In the genomic region with DNA sequence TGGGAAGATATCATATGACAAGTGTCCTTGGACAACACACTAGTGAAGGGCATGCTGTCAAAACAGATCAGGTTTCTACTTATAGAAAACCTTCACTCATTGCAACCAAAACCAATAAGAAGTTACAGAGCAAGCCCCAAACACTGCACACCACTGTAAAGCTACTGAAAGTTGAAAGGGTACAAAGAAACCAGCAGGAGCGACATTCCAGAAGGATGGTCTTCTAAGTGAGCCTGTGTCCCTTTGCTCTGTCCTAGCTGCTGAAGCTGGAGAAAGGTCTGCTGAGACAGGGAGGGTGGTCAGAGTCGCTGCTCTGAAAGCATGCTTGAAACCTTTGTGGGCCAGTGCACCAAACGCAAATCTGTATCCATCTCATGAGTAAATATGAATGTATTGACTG, we compare ENCODE assay signal across 21 mouse cellular contexts.
DNase-seq lines count a peak whose midpoint lies in the region; ATAC-seq and TF ChIP-seq lines count a peak whose summit lies in the region.
"Had no signal": no experiment of that assay in that cellular context is flagged by ENCODE, and none has a peak within 500 bp of the region (broad histone marks: within the 10 kb centered on the region; RNA-seq: fewer than 3 reads in every experiment).

No protein-coding gene starts in this region.

- TF ChIP-seq CTCF in kidney, adult 2 months (conservative IDR thresholded peaks at IDR 0.05; ENCODE audit: insufficient read depth, insufficient read length, low read depth, low read length), result no peak

- no peaks in the 10 kb centered on the region for H3K9me3 ChIP-seq in kidney, embryonic 14.5 days (ENCODE audit: control insufficient read depth, low read length)
- H3K9me3 ChIP-seq in kidney, embryonic 15.5 days (replicated peaks), result no peaks in the 10 kb centered on the region
- H3K9me3 ChIP-seq in kidney, embryonic 16.5 days (ENCODE audit: low read length), result no peaks in the 10 kb centered on the region
- H3K9me3 ChIP-seq: G1E had no signal

- H3K9ac ChIP-seq in kidney, embryonic 14.5 days (ENCODE audit: low read depth, low read length), result no peak overlapping the region
- H3K9ac ChIP-seq in kidney, embryonic 15.5 days, result no peak overlapping the region
- H3K9ac ChIP-seq in kidney, embryonic 16.5 days (replicated peaks; ENCODE audit: low read length), result no peak overlapping the region

- no peaks in the 10 kb centered on the region for H3K27me3 ChIP-seq in kidney, embryonic 14.5 days (ENCODE audit: control insufficient read depth, insufficient read depth, low read length)
- H3K27me3 ChIP-seq in kidney, adult 2 months (replicated peaks; ENCODE audit: control insufficient read depth, insufficient read depth, low read length), result no peaks in the 10 kb centered on the region
- H3K27me3 ChIP-seq in kidney, embryonic 15.5 days, result no peaks in the 10 kb centered on the region
- no peaks in the 10 kb centered on the region for H3K27me3 ChIP-seq in kidney, embryonic 16.5 days (ENCODE audit: insufficient read depth, low read length)
- H3K27me3 ChIP-seq: CH12.LX, Patski had no signal

- ATAC-seq in kidney, embryonic 14.5 days (ENCODE audit: low FRiP score, low TSS enrichment), result peak; percentile 24; the same call in 1 of the 2 replicates
- peak; percentile 52; the same call in 1 of the 2 replicates for ATAC-seq in kidney, embryonic 15.5 days (replicated peaks; ENCODE audit: low FRiP score)
- ATAC-seq in kidney, embryonic 16.5 days (ENCODE audit: low FRiP score, low TSS enrichment), result peak; percentile 65; the same call in 1 of the 2 replicates
- ATAC-seq: activated CD4-positive, CD25-positive, alpha-beta regulatory T cell, adult 4 months; CD4-positive, CD25-positive, alpha-beta regulatory T cell, adult 4 months; Patski had no signal

- 55% methylated on average over 3 of the region's 3 CpGs for WGBS in kidney, embryonic 14.5 days
- 61% methylated on average over 3 of the region's 3 CpGs for WGBS in kidney, adult 2 months
- 62% methylated on average over 3 of the region's 3 CpGs for WGBS in kidney, embryonic 15.5 days
- 45% methylated on average over 3 of the region's 3 CpGs for WGBS in kidney, embryonic 16.5 days

- H3K36me3 ChIP-seq in kidney, embryonic 14.5 days (ENCODE audit: control insufficient read depth, insufficient read depth, low read length), result no peaks in the 10 kb centered on the region
- H3K36me3 ChIP-seq in kidney, adult 2 months (ENCODE audit: control insufficient read depth, insufficient read depth, low read length), result no peaks in the 10 kb centered on the region
- H3K36me3 ChIP-seq in kidney, embryonic 15.5 days, result no peaks in the 10 kb centered on the region
- H3K36me3 ChIP-seq in kidney, embryonic 16.5 days (ENCODE audit: insufficient read depth, low read length), result no peaks in the 10 kb centered on the region
- H3K36me3 ChIP-seq: G1E had no signal

- DNase-seq in kidney, adult 2 months, result no peak
- DNase-seq in kidney, postnatal 25 days, result no peak
- no peak for DNase-seq in kidney, postnatal 36 days
- DNase-seq: adrenal gland, adult 2 months; adrenal gland, adult 8-10 months; adrenal gland, postnatal 10 days; adrenal gland, postnatal 14 days; adrenal gland, postnatal 25 days; adrenal gland, postnatal 36 days; B cell, adult 2 months; cerebellum, adult 11 months; cerebellum, adult 11-12 months; cerebellum, adult 18-20 months had no signal

- no peak overlapping the region for H3K4me2 ChIP-seq in kidney, embryonic 14.5 days (replicated peaks; ENCODE audit: low read depth, low read length)
- H3K4me2 ChIP-seq in kidney, embryonic 15.5 days, result no peak overlapping the region
- H3K4me2 ChIP-seq in kidney, embryonic 16.5 days (replicated peaks; ENCODE audit: low read depth, low read length), result no peak overlapping the region

- H3K4me1 ChIP-seq in kidney, embryonic 14.5 days (ENCODE audit: control insufficient read depth, insufficient read depth, low read length), result no peaks in the 10 kb centered on the region
- H3K4me1 ChIP-seq in kidney, adult 2 months (ENCODE audit: control insufficient read depth, insufficient read depth, low read length), result no peaks in the 10 kb centered on the region
- H3K4me1 ChIP-seq in kidney, embryonic 15.5 days, result no peaks in the 10 kb centered on the region
- no peaks in the 10 kb centered on the region for H3K4me1 ChIP-seq in kidney, embryonic 16.5 days (ENCODE audit: insufficient read depth, low read length)

- H3K27ac ChIP-seq in kidney, embryonic 14.5 days (ENCODE audit: low read depth, low read length), result no peak overlapping the region
- no peak overlapping the region for H3K27ac ChIP-seq in kidney, adult 2 months (ENCODE audit: insufficient read depth, low read depth, low read length)
- H3K27ac ChIP-seq in kidney, embryonic 15.5 days, result no peak overlapping the region
- H3K27ac ChIP-seq in kidney, embryonic 16.5 days (ENCODE audit: low read length), result no peak overlapping the region

- H3K4me3 ChIP-seq in kidney, embryonic 14.5 days (ENCODE audit: low read length), result no peak overlapping the region
- H3K4me3 ChIP-seq in kidney, adult 2 months (ENCODE audit: insufficient read depth, low read depth, low read length), result no peak overlapping the region
- no peak overlapping the region for H3K4me3 ChIP-seq in kidney, embryonic 15.5 days (replicated peaks)
- H3K4me3 ChIP-seq in kidney, embryonic 16.5 days (ENCODE audit: low read length), result no peak overlapping the region

- TF ChIP-seq POLR2A in kidney, adult 2 months (IDR thresholded peaks at IDR 0.05; ENCODE audit: low read depth, low read length), result no peak
